Mouse (Mus musculus): ENCODE results near the gene Rab5a. TPM values are rescaled to one million over a fixed set of nuclear protein-coding genes. Genes with fewer than 3 reads are reported as not detected.

The Rab5a gene
- polyA plus RNA-seq, 1 experiment from 2014 or later = 84.2 TPM

Other genes starting within 250 kb of the Rab5a start
- gene Efhb, start 15.9 kb upstream of the Rab5a start, polyA plus RNA-seq (2018) = not detected in 3 replicates
- not detected in 3 replicates for gene Pp2d1, start 60.2 kb downstream of the Rab5a start, polyA plus RNA-seq (2018)
- 14.0 to 30.7 TPM (median 17.0 TPM) in 3 replicates for gene Kat2b, start 87.6 kb downstream of the Rab5a start, polyA plus RNA-seq (2018)
- 0.23 to 2.2 TPM (median 1.2 TPM) in 3 replicates for gene Sgo1, start 210.1 kb downstream of the Rab5a start, polyA plus RNA-seq (2018)